Mouse (Mus musculus) layer of hippocampus, adult 8-10 months (tissue): ENCODE data around the gene Spop. TPM values are rescaled to one million over a fixed set of nuclear protein-coding genes. Genes with fewer than 3 reads are reported as not detected.

ENCODE experiments used
- DNase-seq, 2 experiments: peaks; one replicate each; pipeline ENCODE4 v3.0.0; 2022; ENCODE audit warnings: low spot score in 2 of 2
- total RNA-seq, 4 experiments: library from RNA; stranded (reverse); gene quantifications; 2 replicates each; pipeline ENCODE4 v1.2.4; 2022

Gene Spop
- 100 to 1,000 TPM; 157 to 180 (median 166) TPM for total RNA-seq

DNA sequence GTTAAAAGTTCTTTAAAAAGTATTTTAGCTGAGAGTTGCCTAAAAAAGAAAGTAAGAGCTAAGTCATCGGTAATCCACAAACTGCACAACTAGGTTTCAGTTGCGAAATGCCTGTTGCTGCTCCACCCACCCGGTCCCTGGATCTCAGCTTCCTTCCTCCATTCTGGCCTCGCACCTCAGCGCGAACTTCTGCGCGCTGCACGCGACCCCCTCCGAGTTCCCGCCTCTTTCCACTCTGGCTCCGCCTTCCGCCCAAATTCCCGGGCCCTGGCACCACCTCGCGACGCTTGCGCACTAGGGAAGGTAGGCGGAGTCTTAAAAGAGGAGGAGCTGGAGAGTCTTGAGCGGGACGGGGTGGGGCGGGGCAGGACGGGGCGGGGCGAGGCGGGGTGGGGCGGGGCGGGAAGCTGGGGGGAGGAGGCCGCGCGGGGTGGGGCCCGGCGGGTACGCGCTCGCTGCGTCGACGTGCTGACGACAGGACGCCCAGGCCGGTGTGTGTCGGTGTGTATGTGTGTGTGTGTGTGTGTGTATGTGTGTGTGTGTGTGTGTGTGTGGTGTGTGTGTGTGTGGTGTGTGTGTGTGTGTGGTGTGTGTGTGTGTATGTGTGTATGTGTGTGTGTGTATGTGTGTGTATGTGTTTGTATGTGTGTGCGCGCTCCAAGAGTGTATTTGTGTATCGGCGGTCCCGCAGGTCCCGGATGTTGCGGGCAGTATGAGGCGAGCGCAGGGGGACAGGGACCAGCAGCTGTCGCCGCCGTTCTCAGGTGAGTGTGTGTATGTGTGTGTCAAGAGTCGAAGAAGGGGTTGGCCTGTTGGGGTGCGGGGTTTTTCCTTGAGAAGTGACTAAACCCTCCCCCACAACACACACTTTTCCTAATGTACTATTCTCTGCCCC, at the start of gene Spop:
Spop (plus strand) TSS at position 440 of the 895 bp plus-strand sequence.
- DNase-seq: peak; percentile 81 to 84

GRCm38 (mm10) chr11:95364388-95364787, 49.5 kb upstream of the Spop start:
- no peak for DNase-seq

DNA sequence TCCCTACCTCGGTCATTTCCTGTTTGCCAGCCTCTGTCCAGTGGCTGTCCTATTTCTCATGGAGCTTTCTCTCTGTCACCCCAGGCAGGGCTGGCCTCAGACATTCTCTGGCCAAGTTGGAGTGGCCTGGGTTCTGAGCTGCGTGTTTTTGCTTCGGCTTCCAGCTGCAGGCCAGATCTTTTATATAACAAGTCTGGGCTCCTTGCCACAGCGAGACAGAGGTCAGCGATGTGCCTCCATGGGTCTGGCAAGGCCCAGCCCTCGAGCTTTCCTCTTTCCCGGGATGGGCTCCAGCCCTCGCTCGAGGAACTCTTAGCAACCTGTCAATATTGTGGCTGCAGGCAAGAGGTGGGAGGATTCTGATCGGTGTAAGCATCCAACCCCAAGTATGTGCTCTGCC, 48.3 kb upstream of the Spop start:
- peak; percentile 73 to 76 for DNase-seq

GRCm38 (mm10) chr11:95366280-95366897, 47.5 kb upstream of the Spop start:
- no peak for DNase-seq

DNA sequence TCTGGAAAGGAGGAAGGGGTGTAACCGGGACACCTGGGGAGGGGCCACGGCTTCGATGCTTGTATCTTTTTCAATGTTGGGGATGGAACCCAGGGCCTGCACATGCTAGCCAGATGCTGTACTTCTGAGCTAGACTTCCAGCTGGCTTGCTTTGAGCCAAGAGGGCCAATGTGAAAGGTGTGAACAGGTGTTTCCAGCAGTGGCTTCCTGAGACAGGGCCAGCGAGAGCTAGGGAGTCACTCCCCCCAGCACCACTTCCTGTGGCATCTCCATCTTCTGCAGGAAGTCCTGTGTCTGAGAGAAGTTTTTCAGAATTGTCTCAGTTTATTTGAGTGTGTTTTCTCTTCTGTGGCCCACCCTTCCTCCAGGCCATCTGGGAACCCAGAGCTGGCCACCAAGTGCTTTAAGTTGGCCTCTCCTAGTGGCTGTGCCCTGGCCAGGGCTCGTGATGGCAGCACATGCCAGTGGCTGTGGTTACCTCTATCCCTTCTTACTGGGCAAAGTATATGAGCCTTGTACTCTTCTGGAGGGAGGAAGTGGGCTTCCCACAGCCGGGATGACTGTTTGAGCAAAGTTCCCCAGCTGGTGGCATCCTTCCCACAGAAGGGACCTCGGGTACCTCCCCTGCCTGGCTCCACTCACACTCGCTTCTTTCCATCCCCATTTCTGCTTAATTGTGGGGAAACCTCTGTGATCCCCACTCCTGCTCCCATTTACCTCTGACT, 46.7 kb upstream of the Spop start:
- no peak for DNase-seq

DNA sequence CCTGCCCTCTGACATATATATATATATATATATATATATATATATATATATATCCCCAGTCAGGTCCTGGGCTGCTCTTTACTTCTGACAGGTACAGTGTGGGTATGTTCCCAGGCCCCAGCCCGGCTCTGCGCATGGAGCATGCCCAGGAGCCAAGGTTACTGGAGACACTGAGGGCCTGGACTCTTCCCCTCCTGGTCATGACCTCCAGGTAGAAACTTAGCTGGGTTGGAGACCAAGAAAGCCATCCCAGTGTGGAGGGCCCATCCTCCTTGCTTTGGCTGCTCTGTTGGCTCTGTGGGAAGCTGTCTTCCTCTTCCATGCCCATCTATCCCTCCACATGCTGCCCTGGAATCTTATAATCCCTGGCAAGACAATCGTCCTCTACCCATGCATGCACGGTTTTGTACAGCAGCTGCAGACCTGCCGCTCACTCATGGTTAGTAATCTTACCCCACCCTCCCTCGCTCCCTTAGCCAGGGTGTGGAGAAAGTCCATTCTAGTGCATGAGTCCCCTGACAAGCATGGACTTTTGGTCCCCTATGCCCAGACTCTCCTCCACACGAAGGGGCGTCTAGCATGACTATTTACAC, 45.6 kb upstream of the Spop start:
- no peak for DNase-seq

DNA sequence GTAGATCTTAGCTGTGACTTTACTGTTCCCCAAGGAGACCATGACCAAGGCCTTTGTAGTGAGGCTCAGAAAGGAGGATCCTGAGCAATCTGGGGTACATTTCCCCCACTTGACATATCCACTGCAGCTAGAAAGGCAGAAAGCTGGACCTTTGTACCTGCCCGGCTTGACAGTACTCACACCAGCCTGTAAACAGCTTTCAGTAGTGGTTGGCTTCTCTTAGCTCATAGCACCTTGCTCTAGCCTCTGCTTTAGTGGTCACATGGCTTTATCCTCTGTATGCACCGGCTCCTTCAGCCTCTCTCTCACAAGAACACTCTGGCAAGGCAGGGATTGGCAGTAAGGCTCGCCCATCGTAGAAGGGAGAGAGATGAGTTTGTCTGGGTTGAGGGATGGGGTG, 45.0 kb upstream of the Spop start:
- no peak for DNase-seq

- peak in 1 of 2 experiments; percentile 45 for DNase-seq
These were observed 43.7 kb upstream of the Spop start for GRCm38 (mm10) chr11:95369964-95370890.

- DNase-seq: no peak
These were observed 42.7 kb upstream of the Spop start for GRCm38 (mm10) chr11:95371182-95371581.

GRCm38 (mm10) chr11:95378926-95379325, 35.0 kb upstream of the Spop start:
- no peak for DNase-seq

DNA sequence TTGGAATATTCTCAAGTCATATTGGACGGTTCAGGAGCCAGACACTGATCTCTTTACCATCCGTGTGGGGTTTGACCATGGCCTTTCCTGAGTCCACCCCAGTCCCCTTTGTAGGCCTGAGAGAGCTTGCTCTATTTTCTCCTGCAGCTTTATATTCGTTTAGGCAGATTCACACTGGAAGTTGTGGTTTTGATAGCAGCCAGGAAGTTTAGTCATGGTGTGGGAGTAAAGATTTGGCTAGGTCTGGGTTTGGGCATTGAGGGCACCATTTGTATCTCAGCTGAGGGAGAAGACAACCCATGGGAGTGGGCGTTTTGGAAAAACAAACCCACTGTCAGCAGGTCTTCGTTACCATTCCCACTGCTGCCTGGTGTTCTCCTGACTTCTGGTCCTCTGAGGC, 34.3 kb upstream of the Spop start:
- no peak for DNase-seq

GRCm38 (mm10) chr11:95380711-95381110, 33.2 kb upstream of the Spop start:
- no peak for DNase-seq

DNA sequence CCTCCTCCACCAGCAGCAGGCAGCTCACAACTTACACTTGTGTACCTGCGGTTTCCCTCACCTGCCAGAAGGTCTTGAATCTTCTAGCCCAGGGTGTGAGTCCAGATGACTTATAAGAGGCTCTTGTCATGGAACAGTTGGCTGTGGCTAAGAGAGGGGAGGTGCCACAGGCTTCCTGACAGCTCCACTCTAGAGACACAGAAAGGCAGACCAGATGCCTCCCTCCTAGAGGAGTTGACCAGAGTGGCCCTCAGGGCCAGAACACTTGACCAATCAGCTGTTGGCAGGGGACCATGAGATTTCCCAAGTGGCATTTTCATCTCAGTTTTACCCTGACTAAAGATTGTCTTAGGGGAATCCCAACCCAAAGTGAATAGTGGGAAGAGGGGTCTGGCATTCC, 32.7 kb upstream of the Spop start:
- no peak for DNase-seq

DNA sequence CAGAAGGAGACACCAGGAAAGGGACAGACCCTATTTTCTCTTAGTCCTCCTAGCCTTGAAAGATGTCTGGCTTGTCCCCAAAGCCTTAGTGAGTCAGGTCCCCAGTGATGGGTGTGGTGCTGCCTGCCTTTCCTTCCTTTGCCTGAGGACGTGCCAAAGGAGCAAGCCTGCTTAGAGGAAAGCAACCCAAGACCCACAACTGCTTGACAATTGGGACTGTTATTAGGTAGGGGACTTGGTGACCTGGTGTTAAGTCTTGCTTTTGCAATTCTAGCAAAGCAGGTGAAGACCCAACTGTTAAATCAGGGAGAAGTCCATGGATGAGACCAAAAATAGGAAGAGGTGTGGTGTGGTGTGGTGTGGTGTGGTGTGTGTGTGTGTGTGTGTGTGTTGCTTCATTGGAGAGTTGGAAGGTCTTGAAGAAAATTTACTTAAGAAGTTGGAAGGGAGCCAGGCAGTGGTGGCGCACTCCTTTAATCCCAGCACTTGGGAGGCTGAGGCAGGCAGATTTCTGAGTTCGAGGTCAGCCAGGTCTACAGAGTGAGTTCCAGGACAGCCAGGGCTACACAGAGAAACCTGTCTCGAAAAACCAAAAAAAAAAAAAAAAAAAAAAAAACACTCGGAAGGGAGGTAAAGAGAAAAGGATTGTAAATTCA, 30.4 kb upstream of the Spop start:
- DNase-seq: no peak

GRCm38 (mm10) chr11:95384004-95384318, 29.9 kb upstream of the Spop start:
- no peak for DNase-seq

DNA sequence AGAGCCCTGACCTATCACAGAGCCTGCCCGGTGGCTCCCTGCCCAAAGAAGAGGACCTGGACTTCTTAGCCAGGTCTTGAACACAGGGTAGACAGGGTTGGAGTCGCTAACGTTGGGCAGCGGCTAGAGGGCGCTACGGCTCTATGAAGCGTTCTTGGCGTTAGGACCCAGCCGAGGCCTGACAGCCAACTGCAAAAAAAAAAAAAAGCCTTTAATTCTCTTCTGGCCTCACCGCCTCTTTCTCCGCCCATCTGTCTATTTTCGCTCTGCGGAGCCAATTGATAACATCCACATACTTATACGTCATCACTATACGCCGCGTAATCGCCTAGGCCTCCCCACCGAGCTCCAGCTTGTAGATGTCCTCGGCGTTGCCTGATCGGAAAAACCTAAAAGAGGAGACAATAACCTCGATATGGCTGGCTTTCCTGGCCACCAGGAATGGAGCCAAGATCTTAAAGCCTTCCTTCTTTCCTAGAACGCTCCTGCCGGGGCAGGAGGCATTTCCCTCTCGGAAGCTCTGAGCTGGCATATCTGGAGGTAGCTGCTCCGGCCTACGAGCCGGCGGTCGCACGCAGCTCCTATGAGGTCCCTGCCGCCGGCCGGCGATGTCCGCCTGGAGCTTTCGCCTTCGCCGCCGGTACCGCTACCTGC, 29.4 kb upstream of the Spop start, which contains the start of gene Slc35b1:
Slc35b1 (plus strand) TSS at position 374 of the 654 bp plus-strand sequence.
- peak; percentile 97 to 98 for DNase-seq

DNA sequence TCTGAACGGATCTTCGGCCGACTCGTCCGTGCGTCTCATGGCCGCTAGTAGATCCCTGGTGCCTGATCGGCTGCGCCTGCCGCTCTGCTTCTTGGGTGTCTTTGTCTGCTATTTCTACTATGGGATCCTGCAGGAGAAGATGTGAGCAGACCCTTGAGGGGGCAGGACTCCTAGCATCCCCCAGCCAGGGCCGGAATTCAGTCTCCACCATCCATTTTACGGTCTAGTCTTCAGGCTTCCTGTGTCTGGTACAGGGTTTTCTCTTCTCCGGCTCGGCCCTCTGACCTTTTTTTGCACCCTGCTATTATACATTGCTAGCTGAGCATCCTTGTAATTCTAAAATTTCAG, 28.9 kb upstream of the Spop start:
- no peak for DNase-seq

DNA sequence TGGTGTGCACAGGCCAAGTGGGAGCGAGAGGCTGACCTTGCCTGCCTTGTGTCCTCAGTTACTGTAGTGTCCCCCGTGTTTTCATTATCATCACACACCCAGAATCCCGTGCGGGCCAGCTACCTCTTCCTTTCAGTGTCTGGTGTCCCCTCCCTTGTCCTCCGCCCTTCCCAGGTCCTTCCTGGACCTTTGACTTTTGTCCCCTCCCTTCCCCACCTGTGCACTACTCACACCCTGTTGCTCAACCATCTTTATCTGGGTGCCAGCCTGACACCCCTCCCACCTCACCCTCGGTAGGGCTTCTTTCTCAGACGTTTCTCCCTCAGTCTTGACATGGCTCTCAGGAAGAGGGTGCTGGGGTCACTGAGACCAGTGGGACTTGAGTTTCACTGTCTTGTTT, 26.5 kb upstream of the Spop start:
- DNase-seq: no peak

GRCm38 (mm10) chr11:95389006-95389405, 24.9 kb upstream of the Spop start:
- DNase-seq: no peak

- DNase-seq: no peak
These were observed 23.5 kb upstream of the Spop start for GRCm38 (mm10) chr11:95390420-95390819.
